Mouse (Mus musculus) frontal cortex, postnatal 10 days (tissue): ENCODE results near the gene Ppan.

Experiments used
- DNase-seq, 2 experiments: peaks; one replicate each; pipeline ENCODE4 v3.0.0; 2022; ENCODE audit warnings: low spot score in 2 of 2, mixed read lengths in 1 of 2

The Ppan gene

DNA sequence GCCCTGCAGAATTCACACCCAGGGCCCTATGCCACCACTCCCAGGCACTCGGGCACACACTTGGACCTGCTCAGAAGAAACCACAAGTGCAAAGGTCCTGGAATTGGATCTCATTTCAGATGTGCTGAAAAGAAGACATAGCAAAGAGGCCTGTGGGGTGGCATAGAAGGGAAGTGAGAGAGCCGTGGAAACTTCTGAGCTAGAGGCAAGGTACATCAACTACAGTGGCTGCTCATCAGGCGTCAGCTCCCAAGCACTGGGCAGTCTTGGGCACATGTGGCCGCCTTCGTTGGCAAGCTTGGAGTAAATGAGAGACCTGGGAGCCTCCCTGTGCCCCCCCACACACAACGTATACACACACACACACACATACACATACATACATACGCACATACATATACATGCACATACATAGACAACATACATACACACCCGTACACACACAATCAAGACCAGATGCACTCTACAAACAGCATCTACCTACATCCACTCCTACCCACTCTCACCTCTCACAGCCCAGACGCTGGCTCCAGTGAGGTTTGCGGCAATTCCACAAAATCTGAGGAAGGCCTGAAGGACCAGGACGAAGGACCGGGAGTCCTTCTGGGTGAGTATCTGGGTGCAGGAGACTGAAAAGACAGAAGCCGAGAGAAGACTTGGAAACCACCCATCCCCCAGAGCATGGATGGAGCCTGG lies 8.7 kb upstream of the Ppan start, which contains the start of gene Angptl6:
TSS of gene Angptl6 (minus strand) at position 631 of the 696 bp plus-strand sequence.
- no peak for DNase-seq

DNA sequence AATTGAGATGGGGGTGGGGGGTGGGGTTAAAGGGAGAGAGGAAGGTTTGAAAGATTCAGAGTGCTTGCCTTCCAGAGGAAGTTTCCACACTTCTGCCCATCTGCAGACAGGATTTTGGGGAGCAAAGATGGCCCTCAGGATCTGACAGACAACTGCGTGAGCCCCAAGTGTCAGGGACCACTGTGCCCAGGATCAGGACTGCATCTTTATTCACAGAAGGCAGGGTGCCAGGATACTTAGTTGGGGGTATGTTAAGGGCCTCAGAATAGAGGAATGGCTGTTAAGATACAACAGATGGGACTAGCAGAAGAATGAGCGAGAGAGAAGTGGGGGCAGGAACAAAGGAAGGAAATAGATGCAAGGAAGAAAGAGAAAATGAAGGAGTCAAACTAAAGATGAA lies 1.4 kb upstream of the Ppan start:
- no peak for DNase-seq

- DNase-seq: no peak
Observed at GRCm38 (mm10) chr9:20887191-20887590, 784 bp upstream of the Ppan start.

DNA sequence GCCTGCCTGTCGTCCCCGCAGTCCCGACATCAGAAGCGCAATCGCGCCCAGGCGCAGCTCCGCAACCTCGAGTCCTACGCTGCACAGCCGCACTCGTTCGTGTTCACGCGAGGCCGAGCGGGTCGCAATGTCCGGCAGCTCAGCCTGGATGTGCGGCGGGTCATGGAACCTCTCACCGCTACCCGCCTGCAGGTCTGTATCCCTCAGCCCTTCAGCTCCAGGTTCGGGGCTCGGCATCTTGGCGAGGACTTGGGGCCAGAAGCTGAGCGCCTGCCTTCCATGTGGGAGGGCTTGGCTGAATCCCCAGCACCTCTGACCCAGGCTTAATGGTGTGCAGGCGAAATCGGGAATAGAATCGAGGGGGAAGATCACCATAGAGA lies 401 bp downstream of the Ppan start:
- DNase-seq: no peak

DNA sequence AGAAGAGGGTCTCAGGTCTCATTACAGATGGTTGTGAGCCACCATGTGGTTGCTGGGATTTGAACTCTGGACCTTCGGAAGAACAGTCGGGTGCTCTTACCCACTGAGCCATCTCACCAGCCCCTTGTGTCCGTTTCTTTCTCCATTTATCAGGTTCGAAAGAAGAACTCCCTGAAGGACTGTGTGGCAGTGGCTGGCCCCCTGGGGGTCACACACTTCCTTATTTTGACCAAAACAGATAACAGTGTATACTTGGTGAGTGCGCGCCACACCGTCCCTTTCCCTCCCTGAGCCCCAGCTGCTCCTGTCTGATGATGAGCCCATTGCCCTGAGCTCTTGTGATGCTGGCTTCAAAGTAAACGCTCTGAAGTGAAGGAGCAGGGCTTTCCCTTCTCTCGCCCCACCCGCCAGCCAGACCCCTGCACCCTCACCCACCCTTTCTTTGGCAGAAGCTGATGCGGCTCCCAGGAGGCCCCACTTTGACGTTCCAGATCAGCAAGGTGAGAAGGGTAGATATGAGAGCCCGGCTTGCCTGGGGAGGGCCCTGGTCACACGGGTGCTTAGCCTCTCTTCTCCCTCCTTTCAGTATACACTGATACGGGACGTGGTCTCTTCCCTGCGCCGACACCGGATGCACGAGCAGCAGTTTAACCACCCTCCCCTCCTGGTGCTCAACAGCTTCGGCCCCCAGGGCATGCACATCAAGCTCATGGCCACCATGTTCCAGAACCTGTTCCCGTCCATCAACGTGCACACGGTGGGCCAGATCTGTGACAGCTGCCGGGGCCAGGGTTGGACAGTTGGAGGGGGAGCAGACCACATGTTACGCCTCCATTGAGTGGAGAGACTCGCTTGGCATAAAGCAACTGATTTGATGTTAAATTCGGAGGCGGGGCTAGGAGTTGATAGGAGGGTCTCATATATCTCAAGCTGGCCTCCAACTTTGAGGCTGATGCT lies 1.5 kb downstream of the Ppan start:
- DNase-seq: no peak

- DNase-seq: no peak
Observed at GRCm38 (mm10) chr9:20890411-20890810, 2.4 kb downstream of the Ppan start.

DNA sequence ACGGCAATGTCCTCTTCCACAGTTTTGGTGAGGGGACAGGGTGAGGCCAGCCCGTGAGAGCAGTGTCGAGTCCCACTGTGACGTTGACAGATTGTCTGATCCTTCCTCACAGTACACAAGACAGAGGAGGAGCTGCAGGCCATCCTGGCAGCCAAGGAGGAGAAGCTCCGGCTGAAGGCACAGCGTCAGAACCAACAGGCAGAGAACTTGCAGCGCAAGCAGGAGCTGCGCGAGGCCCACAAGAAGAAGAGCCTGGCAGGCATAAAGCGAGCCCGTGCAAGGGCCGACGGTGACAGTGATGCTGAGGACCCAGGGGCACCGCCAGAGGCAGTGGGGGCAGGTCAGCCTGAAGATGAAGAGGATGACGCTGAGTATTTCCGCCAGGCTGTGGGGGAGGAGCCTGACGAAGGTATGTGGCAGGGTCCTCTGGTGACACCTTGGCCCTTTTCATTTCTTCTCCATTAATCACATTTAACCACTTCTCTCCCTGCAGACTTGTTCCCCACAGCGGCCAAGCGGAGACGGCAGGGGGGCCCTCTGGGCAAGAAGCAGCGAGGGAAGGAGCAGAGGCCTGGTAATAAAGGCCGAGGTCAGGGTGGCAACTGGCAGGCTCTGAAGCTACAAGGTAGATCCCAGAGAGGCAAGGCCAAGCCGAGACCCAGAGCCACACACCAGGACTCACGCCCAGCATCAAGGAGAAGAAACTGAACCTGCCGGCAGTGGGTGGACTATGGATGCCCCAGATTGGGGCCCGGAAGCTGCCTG lies 3.5 kb downstream of the Ppan start:
- peak in 1 of 2 experiments; percentile 8 for DNase-seq

GRCm38 (mm10) chr9:20892104-20892653 lies 4.2 kb downstream of the Ppan start:
- no peak for DNase-seq

DNA sequence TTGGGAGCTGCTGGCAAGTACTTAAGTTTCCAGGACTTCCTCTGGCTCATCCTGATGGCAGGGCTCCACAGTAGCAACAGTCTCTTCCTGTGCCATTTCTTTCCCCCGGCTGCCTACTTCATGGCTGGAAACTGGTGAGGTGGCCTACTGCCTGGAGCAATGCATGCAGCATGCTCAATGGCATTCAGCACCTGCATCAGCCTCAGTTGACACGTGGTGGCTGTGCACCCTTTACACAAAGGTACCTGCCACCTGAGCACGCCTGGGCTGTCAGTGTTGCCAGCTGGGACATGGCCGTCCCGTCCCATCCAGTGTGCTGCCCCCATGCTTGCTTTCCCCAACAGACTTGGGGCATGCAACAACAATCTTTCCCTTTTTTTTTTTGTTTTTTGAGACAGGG lies 5.1 kb downstream of the Ppan start:
- DNase-seq: peak in 1 of 2 experiments; percentile 10

DNA sequence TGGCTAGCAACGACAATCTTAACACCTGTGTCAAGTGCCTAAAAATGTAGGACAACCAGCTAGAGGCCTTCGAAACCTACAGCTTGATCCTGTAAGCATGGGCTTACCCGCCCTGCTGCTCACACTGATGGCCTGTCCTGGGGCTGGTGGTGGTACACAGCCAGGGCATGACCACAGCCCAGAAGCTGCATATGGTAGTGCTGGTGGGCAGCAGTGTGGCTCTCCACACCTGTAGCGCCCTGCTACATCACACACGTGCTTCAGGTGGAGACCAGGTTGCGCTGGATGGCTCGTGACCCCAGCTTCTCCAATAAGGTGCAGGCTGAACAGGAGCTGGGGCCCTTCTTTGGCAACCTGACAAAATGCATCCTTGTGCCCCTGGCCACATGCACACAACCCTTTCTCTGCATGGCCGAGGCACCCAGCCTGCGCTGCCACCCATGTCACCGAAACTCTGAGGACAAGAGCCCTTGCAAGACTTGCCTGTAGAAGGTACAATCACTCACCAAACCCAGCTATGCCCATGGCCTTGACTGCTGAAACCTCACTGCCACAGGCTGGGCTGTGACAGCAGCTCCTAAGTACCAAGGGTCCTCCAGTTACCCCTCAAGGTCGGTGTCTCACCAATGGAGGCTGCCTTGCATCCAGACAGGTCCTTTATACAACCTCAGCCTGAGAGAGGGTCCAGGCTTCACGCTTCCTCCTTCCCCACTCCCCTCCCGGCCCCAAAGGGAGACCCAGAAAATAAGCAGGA lies 5.8 kb downstream of the Ppan start:
- peak in 1 of 2 experiments; percentile 10 for DNase-seq

- DNase-seq: peak in 1 of 2 experiments; percentile 11
Observed at GRCm38 (mm10) chr9:20894629-20895028, 6.7 kb downstream of the Ppan start.

DNA sequence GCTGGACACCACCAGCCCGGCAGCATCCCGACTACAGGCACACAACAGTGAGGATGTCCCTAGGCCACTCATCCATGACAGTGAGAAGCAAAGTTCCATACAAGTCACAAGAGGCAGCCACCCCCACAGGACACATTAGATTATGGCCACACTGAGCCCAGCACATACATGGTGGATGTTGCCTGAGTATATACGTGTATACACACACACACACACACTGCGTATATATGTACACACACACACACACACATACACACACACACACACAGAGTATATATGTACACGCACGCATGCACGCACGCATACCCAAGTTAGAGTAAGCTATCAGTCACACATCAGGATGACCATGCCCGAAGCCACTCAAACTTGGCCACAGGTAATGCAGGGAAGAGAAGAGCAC lies 7.4 kb downstream of the Ppan start:
- DNase-seq: no peak

- no peak for DNase-seq
Observed at GRCm38 (mm10) chr9:20897736-20898510, 9.9 kb downstream of the Ppan start.

- DNase-seq: peak in 1 of 2 experiments; percentile 84
Observed at GRCm38 (mm10) chr9:20898511-20899073, 10.6 kb downstream of the Ppan start, which contains the start of gene Eif3g. TSS of gene Eif3g (minus strand) at chr9:20898623.

DNA sequence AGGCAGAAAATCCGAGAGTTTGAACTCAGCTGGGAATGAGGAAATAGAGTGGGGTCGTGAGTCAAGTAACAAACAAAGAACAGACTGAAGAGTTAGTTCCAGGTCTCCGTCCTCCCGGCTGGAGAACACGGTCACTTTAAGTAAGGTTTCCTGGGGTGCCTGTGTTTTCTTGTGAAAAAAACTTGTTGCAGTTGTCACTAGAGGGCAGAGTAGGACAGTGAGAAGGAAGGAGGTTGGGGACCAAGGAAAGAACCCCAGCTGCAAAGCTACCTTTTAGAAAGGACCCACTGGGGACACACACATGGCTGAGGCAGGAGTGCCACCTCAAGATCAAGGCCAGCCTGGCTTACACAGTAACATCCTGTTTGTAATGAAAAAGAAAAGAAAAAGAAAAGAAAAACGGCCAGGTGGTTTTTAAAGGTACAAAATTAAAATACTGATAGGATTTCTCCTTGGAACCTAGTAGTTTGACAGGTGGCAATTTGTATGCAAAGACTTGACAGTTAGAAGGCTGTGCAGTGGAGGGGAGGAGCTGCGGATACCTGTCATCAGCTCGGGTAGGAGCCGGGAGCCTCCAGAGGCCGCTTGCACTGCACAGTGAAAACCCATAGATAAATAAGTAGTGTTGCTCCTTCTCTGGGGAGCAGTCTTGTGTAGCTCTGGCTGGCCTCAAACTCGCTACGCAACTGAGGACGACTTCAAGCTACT lies 13.6 kb downstream of the Ppan start:
- no peak for DNase-seq

DNA sequence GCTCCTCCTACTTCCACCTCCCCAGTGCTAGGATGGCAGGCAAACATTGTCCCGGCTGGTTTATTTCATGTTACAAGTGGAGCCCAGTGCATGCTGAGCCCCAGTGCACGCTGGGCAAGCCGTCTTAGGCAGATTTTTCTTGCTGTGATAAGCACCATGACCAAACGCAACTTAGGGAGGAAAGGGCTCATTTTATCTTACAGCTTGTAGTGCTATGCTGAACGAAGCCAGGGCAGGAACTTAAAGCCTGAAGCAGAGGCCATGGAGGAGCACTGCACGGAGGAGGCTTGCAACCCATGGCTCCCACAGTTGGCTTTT lies 14.2 kb downstream of the Ppan start:
- no peak for DNase-seq

DNA sequence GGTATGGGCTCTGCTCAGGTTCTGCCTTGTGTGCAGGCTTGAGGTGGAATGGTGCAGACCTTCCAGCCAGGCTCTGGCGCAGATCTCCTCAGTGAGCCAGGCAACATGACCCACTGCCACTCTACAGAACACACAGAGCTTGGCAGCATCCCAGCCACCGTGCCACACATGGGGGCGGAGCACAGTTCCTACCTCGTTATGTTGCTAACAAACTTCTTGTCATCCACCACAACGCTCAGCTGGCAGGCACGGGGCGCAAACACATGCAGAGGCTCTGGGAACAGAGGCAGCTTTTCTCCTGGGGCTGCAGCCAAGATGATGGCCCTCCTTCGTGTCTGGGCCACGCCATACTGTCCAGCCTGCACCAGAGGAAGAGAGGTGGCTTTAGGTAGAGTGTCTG lies 22.0 kb downstream of the Ppan start:
- no peak for DNase-seq

DNA sequence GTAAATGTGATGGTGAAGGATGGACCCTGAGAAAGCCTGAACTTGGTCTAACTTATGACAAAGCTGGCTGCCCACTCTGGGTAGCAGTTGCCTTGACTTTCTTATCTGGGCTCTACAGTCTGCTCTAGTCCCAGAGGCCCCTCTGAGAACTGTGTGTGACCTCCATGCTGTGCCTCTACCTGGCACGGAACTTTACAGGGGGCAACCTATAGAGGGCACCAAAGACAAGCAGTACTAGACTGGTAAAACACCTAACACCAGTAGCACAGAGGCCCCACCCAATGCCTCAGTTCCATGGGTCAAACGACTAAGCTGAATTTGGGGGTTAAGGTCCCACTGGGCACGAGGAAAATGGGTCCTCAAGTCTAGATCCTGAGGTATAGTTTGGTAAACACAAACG lies 28.2 kb downstream of the Ppan start:
- DNase-seq: no peak

- no peak for DNase-seq
Observed at GRCm38 (mm10) chr9:20923258-20923657, 35.3 kb downstream of the Ppan start.
